Mouse (Mus musculus): Measurements from ENCODE around the gene Gm38392. TPM values are rescaled to one million over a fixed set of nuclear protein-coding genes. Genes with fewer than 3 reads are reported as not detected.

The Gm38392 gene
- polyA plus RNA-seq, 1 experiment from 2014 or later: 0.35 TPM

- no peaks in the 10 kb centered on the region for H3K9me3 ChIP-seq (replicated peaks)
Observed at GRCm38 (mm10) chr3:88247666-88248065, 39.3 kb downstream of the Gm38392 start.

GRCm38 (mm10) chr3:88245811-88246210 lies 41.2 kb downstream of the Gm38392 start:
- no peak overlapping the region for H3K4me3 ChIP-seq (replicated peaks)
- no peaks in the 10 kb centered on the region for H3K36me3 ChIP-seq (replicated peaks)
- H3K27ac ChIP-seq (replicated peaks): no peak overlapping the region
- WGBS (ENCODE audit: insufficient replicate concordance): 8% methylated on average over 13 of the region's 13 CpGs
- H3K27me3 ChIP-seq: peaks cover 54% of the 10 kb centered on the region
- ATAC-seq (ENCODE audit: insufficient read depth): no peak
- 0 out of 2 replicates have a peak, but pooled peaks cover 5% of the 10 kb centered on the region for H3K4me1 ChIP-seq (replicated peaks)
- no peak overlapping the region for H3K4me2 ChIP-seq
- H3K9me3 ChIP-seq (replicated peaks): no peaks in the 10 kb centered on the region
- H3K9ac ChIP-seq: no peak overlapping the region

More at GRCm38 (mm10) chr3:88247666-88248065, 39.3 kb downstream of the Gm38392 start:
- Histone ChIP-seq H3K4me2 (no peak overlapping the region), H3K36me3 (replicated peaks) (no peaks in the 10 kb centered on the region), H3K27ac (replicated peaks) (no peak overlapping the region), H3K4me3 (replicated peaks) (no peak overlapping the region), H3K27me3 (peaks cover 40% of the 10 kb centered on the region), H3K4me1 (replicated peaks) (peaks cover 2% of the 10 kb centered on the region; the same call in 1 of the 2 replicates), H3K9ac (no peak overlapping the region)
- ATAC-seq (ENCODE audit: insufficient read depth): no peak
- 52% methylated on average over 9 of the region's 9 CpGs for WGBS (ENCODE audit: insufficient replicate concordance)

- H3K9ac ChIP-seq: no peak overlapping the region
- peaks cover 72% of the 10 kb centered on the region for H3K27me3 ChIP-seq
- H3K4me2 ChIP-seq: no peak overlapping the region
- H3K36me3 ChIP-seq (replicated peaks): no peaks in the 10 kb centered on the region
- 8% methylated on average over 2 of the region's 2 CpGs for WGBS (ENCODE audit: insufficient replicate concordance)
- H3K4me3 ChIP-seq (replicated peaks): no peak overlapping the region
- H3K9me3 ChIP-seq (replicated peaks): no peaks in the 10 kb centered on the region
- 0 out of 2 replicates have a peak, but pooled peaks cover 5% of the 10 kb centered on the region for H3K4me1 ChIP-seq (replicated peaks)
- no peak overlapping the region for H3K27ac ChIP-seq (replicated peaks)
- ATAC-seq (ENCODE audit: insufficient read depth): no peak
Observed at GRCm38 (mm10) chr3:88244071-88244470, 42.9 kb downstream of the Gm38392 start.

DNA sequence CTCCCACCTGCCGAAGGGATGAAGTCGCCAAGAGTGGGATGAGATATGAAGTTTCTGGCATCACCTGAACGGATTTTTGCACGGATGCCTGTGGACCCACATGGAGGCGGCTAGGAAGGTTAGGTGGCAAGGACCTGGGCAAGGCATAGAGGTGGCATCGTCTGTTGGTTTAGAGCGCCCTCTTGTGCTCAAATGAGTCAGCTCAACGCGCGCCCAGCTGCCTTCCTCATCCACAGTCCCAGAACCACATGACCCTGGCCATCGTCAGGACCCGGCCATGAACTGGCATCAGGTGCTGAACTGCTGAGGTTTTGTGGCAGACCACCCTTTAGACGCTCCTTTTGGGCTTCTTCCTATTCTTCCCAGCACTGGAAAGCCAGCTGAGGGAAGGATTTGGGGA lies 44.5 kb downstream of the Gm38392 start:
- Histone ChIP-seq H3K4me2 (no peak overlapping the region), H3K4me3 (replicated peaks) (no peak overlapping the region), H3K36me3 (replicated peaks) (no peaks in the 10 kb centered on the region), H3K9me3 (replicated peaks) (no peaks in the 10 kb centered on the region), H3K4me1 (replicated peaks) (0 out of 2 replicates have a peak, but pooled peaks cover 5% of the 10 kb centered on the region), H3K27me3 (peaks cover 84% of the 10 kb centered on the region), H3K27ac (replicated peaks) (no peak overlapping the region), H3K9ac (no peak overlapping the region)
- ATAC-seq (ENCODE audit: insufficient read depth): no peak
- WGBS (ENCODE audit: insufficient replicate concordance): 4% methylated on average over 13 of the region's 13 CpGs

GRCm38 (mm10) chr3:88241045-88241786 lies 45.8 kb downstream of the Gm38392 start:
- H3K4me1 ChIP-seq (replicated peaks): 0 out of 2 replicates have a peak, but pooled peaks cover 5% of the 10 kb centered on the region
- no peak overlapping the region for H3K9ac ChIP-seq
- WGBS (ENCODE audit: insufficient replicate concordance): 4% methylated on average over 48 of the region's 48 CpGs
- H3K4me2 ChIP-seq: no peak overlapping the region; the same call in 1 of the 2 replicates
- no peaks in the 10 kb centered on the region for H3K36me3 ChIP-seq (replicated peaks)
- peaks cover 97% of the 10 kb centered on the region for H3K27me3 ChIP-seq
- ATAC-seq (ENCODE audit: insufficient read depth): no peak
- H3K4me3 ChIP-seq (replicated peaks): no peak overlapping the region
- H3K9me3 ChIP-seq (replicated peaks): no peaks in the 10 kb centered on the region
- H3K27ac ChIP-seq (replicated peaks): no peak overlapping the region

DNA sequence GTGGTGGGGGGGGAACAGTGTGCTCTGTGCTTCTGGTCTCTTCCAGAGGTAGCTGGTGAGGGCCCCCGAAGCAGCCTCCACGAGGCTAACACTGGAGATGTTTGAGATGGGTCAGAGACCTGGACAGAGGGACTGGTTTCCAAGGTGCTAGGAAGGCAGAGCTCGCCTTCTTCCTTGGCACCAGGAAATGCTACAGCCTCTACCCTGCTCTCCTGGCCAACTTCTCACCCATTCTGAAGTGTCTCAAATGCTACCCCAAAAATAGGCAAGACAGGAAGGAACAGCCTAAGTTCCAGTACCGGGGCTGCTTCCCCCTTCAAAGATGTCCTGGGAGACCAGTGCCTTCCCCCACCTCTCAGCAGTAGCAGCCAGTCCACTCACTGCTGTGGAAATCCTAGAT lies 47.6 kb downstream of the Gm38392 start:
- no peak for ATAC-seq (ENCODE audit: insufficient read depth)
- H3K4me3 ChIP-seq (replicated peaks): no peak overlapping the region
- no peaks in the 10 kb centered on the region for H3K36me3 ChIP-seq (replicated peaks)
- peaks cover 89% of the 10 kb centered on the region for H3K27me3 ChIP-seq
- WGBS (ENCODE audit: insufficient replicate concordance): 20% methylated on average over 4 of the region's 4 CpGs
- 0 out of 2 replicates have a peak, but pooled peaks cover 5% of the 10 kb centered on the region for H3K4me1 ChIP-seq (replicated peaks)
- no peak overlapping the region for H3K27ac ChIP-seq (replicated peaks)
- H3K9ac ChIP-seq: no peak overlapping the region
- no peak overlapping the region for H3K4me2 ChIP-seq
- no peaks in the 10 kb centered on the region for H3K9me3 ChIP-seq (replicated peaks)

GRCm38 (mm10) chr3:88238866-88239391 lies 48.1 kb downstream of the Gm38392 start:
- Histone ChIP-seq H3K4me1 (replicated peaks) (0 out of 2 replicates have a peak, but pooled peaks cover 5% of the 10 kb centered on the region), H3K27ac (replicated peaks) (no peak overlapping the region), H3K9ac (no peak overlapping the region), H3K27me3 (peaks cover 87% of the 10 kb centered on the region), H3K9me3 (replicated peaks) (no peaks in the 10 kb centered on the region), H3K4me2 (no peak overlapping the region), H3K36me3 (replicated peaks) (no peaks in the 10 kb centered on the region), H3K4me3 (replicated peaks) (no peak overlapping the region)
- WGBS (ENCODE audit: insufficient replicate concordance): 23% methylated on average over 8 of the region's 8 CpGs
- no peak for ATAC-seq (ENCODE audit: insufficient read depth)

- no peak for ATAC-seq (ENCODE audit: insufficient read depth)
- Histone ChIP-seq H3K4me3 (replicated peaks) (no peak overlapping the region), H3K27ac (replicated peaks) (no peak overlapping the region), H3K9me3 (replicated peaks) (no peaks in the 10 kb centered on the region), H3K36me3 (replicated peaks) (no peaks in the 10 kb centered on the region), H3K27me3 (peaks cover 87% of the 10 kb centered on the region), H3K4me2 (peak overlapping the region; percentile 27; the same call in 1 of the 2 replicates), H3K9ac (no peak overlapping the region), H3K4me1 (replicated peaks) (0 out of 2 replicates have a peak, but pooled peaks cover 5% of the 10 kb centered on the region)
- 8% methylated on average over 10 of the region's 10 CpGs for WGBS (ENCODE audit: insufficient replicate concordance)
Observed at GRCm38 (mm10) chr3:88237556-88238194, 49.3 kb downstream of the Gm38392 start.

DNA sequence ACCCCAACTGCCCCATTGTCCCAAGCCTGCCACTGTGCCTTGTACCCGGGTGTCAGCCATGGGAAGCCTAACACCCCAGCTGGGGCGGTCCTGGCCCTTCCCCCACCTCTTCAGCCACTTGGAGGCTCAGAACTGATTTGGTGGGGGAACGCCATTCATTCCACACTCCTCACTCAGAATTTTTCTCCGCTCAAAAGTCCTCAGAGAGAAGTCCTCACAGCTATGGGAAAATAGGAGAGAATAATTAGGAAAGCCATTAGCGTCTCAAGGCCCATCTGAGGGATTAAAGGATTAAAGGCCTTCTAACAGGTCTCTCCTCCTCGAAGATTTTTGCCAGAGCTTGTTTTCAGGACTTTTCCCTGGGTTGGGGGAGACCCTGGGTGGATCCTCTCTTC lies 49.9 kb downstream of the Gm38392 start:
- no peak overlapping the region for H3K4me2 ChIP-seq
- H3K27me3 ChIP-seq: peaks cover 87% of the 10 kb centered on the region
- H3K4me3 ChIP-seq (replicated peaks): no peak overlapping the region
- 30% methylated on average over 6 of the region's 6 CpGs for WGBS (ENCODE audit: insufficient replicate concordance)
- ATAC-seq (ENCODE audit: insufficient read depth): no peak
- no peak overlapping the region for H3K9ac ChIP-seq
- no peaks in the 10 kb centered on the region for H3K36me3 ChIP-seq (replicated peaks)
- no peaks in the 10 kb centered on the region for H3K9me3 ChIP-seq (replicated peaks)
- H3K27ac ChIP-seq (replicated peaks): no peak overlapping the region
- H3K4me1 ChIP-seq (replicated peaks): 0 out of 2 replicates have a peak, but pooled peaks cover 5% of the 10 kb centered on the region

GRCm38 (mm10) chr3:88235616-88236015 lies 51.4 kb downstream of the Gm38392 start:
- peaks cover 87% of the 10 kb centered on the region for H3K27me3 ChIP-seq

DNA sequence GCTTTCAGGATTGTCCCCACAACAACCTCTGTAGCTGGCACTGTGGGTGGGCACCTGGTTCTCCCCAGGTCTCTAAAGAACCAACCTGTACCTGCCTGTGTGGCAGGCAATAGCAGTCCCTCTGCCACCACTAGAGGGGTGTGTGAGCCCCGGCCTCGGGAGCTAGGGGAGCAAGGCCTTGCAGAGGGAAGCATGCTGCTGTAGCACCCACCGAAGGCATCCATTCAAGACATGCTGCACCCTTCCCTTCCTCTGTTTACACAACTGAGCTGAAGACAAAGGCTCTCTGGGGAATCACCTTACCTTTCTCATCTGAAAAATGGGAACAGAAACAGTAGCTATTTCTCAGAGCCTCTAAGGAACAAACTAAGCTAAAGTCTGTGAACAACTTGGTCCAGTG lies 51.8 kb downstream of the Gm38392 start:
- no peak overlapping the region for H3K4me2 ChIP-seq
- H3K27me3 ChIP-seq: peaks cover 87% of the 10 kb centered on the region
- WGBS (ENCODE audit: insufficient replicate concordance): 12% methylated on average over 3 of the region's 3 CpGs
- no peak for ATAC-seq (ENCODE audit: insufficient read depth)
- no peaks in the 10 kb centered on the region for H3K9me3 ChIP-seq (replicated peaks)
- no peak overlapping the region for H3K4me3 ChIP-seq (replicated peaks)
- H3K27ac ChIP-seq (replicated peaks): no peak overlapping the region
- H3K4me1 ChIP-seq (replicated peaks): no peaks in the 10 kb centered on the region
- H3K9ac ChIP-seq: no peak overlapping the region
- H3K36me3 ChIP-seq (replicated peaks): no peaks in the 10 kb centered on the region

More at GRCm38 (mm10) chr3:88235616-88236015, 51.4 kb downstream of the Gm38392 start:
- ATAC-seq (ENCODE audit: insufficient read depth): no peak
- Histone ChIP-seq H3K27ac (replicated peaks) (no peak overlapping the region), H3K4me3 (replicated peaks) (no peak overlapping the region), H3K4me2 (no peak overlapping the region), H3K9ac (no peak overlapping the region), H3K9me3 (replicated peaks) (no peaks in the 10 kb centered on the region), H3K36me3 (replicated peaks) (no peaks in the 10 kb centered on the region), H3K4me1 (replicated peaks) (no peaks in the 10 kb centered on the region)
- WGBS (ENCODE audit: insufficient replicate concordance): 49% methylated on average over 2 of the region's 2 CpGs

Data from liver, embryonic 15.5 days (tissue).